Mouse (Mus musculus) heart, adult 9 months (tissue): ENCODE results near the gene Gm43517.

Experiments used
- DNase-seq, 2 experiments: peaks; one replicate each; pipeline ENCODE4 v3.0.0; 2022; ENCODE audit warnings: low spot score in 2 of 2

Gm43517 gene

GRCm38 (mm10) chr12:49385631-49385990, 637 bp downstream of the Gm43517 start:
- DNase-seq: no peak

- no peak for DNase-seq
Observed at GRCm38 (mm10) chr12:49386081-49386805, 1.3 kb downstream of the Gm43517 start.

GRCm38 (mm10) chr12:49387856-49388598, 3.1 kb downstream of the Gm43517 start:
- no peak for DNase-seq

GRCm38 (mm10) chr12:49389666-49390065, 4.7 kb downstream of the Gm43517 start:
- no peak for DNase-seq

GRCm38 (mm10) chr12:49390257-49390656, 5.3 kb downstream of the Gm43517 start:
- DNase-seq: no peak

GRCm38 (mm10) chr12:49390926-49391304, 5.9 kb downstream of the Gm43517 start:
- no peak for DNase-seq

GRCm38 (mm10) chr12:49391305-49392040, 6.5 kb downstream of the Gm43517 start:
- no peak for DNase-seq

GRCm38 (mm10) chr12:49392041-49392390, 7.0 kb downstream of the Gm43517 start:
- DNase-seq: no peak

GRCm38 (mm10) chr12:49392876-49393275, 7.9 kb downstream of the Gm43517 start:
- DNase-seq: no peak

- DNase-seq: no peak
Observed at GRCm38 (mm10) chr12:49393639-49394038, 8.7 kb downstream of the Gm43517 start.

GRCm38 (mm10) chr12:49394181-49394580, 9.2 kb downstream of the Gm43517 start:
- DNase-seq: no peak

- no peak for DNase-seq
Observed at GRCm38 (mm10) chr12:49394836-49395235, 9.9 kb downstream of the Gm43517 start.

- no peak for DNase-seq
Observed at GRCm38 (mm10) chr12:49395969-49396368, 11.0 kb downstream of the Gm43517 start.

GRCm38 (mm10) chr12:49396776-49397175, 11.8 kb downstream of the Gm43517 start:
- no peak for DNase-seq

GRCm38 (mm10) chr12:49397443-49398162, 12.6 kb downstream of the Gm43517 start:
- DNase-seq: no peak

GRCm38 (mm10) chr12:49398163-49398540, 13.2 kb downstream of the Gm43517 start:
- no peak for DNase-seq

- no peak for DNase-seq
Observed at GRCm38 (mm10) chr12:49398636-49399035, 13.7 kb downstream of the Gm43517 start.

- DNase-seq: no peak
Observed at GRCm38 (mm10) chr12:49399611-49400010, 14.6 kb downstream of the Gm43517 start.

- no peak for DNase-seq
Observed at GRCm38 (mm10) chr12:49400036-49400852, 15.3 kb downstream of the Gm43517 start.

- DNase-seq: no peak
Observed at GRCm38 (mm10) chr12:49400853-49401118, 15.8 kb downstream of the Gm43517 start.

- no peak for DNase-seq
Observed at GRCm38 (mm10) chr12:49401119-49401795, 16.3 kb downstream of the Gm43517 start.
